Mouse (Mus musculus): ENCODE results near the gene Cux2. TPM values are rescaled to one million over a fixed set of nuclear protein-coding genes. Genes with fewer than 3 reads are reported as not detected.
A peak's percentile ranks its signal among the peaks of the same experiment; 100 is the strongest.

Gene Cux2
- polyA plus RNA-seq, 1 experiment from 2014 or later: 10.1 TPM

GRCm38 (mm10) chr5:121828491-121829432 lies 221.1 kb downstream of the Cux2 start:
- no peaks in the 10 kb centered on the region for H3K27me3 ChIP-seq (replicated peaks)
- WGBS: 26% methylated on average over 82 of the region's 82 CpGs
- peak overlapping the region; percentile 90 for H3K4me2 ChIP-seq
- peak overlapping the region; percentile 47 for H3K4me3 ChIP-seq
- no peak for ATAC-seq (ENCODE audit: insufficient number of reproducible peaks, low FRiP score)
- H3K27ac ChIP-seq (ENCODE audit: poor library complexity, severe bottlenecking): no peak overlapping the region
- H3K4me1 ChIP-seq (replicated peaks): peaks cover 46% of the 10 kb centered on the region
- peak overlapping the region; percentile 26 for H3K9ac ChIP-seq
- no peaks in the 10 kb centered on the region for H3K9me3 ChIP-seq (replicated peaks)
- peaks cover 35% of the 10 kb centered on the region for H3K36me3 ChIP-seq

- Histone ChIP-seq H3K9me3 (replicated peaks) (no peaks in the 10 kb centered on the region), H3K36me3 (peaks cover 44% of the 10 kb centered on the region), H3K9ac (no peak overlapping the region), H3K27me3 (replicated peaks) (no peaks in the 10 kb centered on the region), H3K4me1 (replicated peaks) (peaks cover 46% of the 10 kb centered on the region), H3K27ac (ENCODE audit: poor library complexity, severe bottlenecking) (no peak overlapping the region), H3K4me2 (no peak overlapping the region), H3K4me3 (no peak overlapping the region)
- ATAC-seq (ENCODE audit: insufficient number of reproducible peaks, low FRiP score): no peak
- 85% methylated on average over 4 of the region's 4 CpGs for WGBS
Observed at GRCm38 (mm10) chr5:121827876-121828275, 222.0 kb downstream of the Cux2 start.

DNA sequence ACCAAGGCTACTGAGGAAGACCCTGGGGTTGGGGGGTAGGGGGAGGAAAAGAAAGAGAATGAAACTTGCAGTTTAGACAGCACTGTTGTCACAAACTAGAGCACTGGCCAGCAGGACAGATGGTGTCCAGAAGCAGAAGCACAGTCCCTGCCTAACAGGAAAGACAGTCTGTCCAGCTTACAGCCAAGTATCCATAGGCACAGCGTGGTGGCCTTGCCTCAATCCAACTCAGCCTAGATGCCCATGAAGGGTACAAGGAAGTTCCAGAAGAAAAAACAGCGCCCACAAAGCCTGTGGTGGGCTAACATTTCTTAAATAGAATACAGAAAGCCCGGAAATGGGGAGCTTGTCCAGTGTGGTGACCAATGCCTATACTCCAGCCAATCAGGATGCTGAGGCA lies 224.3 kb downstream of the Cux2 start:
- H3K4me1 ChIP-seq (replicated peaks): peaks cover 51% of the 10 kb centered on the region
- no peak overlapping the region for H3K4me3 ChIP-seq
- no peaks in the 10 kb centered on the region for H3K9me3 ChIP-seq (replicated peaks)
- H3K36me3 ChIP-seq: peaks cover 58% of the 10 kb centered on the region
- WGBS: 88% methylated on average over 3 of the region's 3 CpGs
- no peak for ATAC-seq (ENCODE audit: insufficient number of reproducible peaks, low FRiP score)
- H3K4me2 ChIP-seq: no peak overlapping the region
- no peak overlapping the region for H3K9ac ChIP-seq
- no peaks in the 10 kb centered on the region for H3K27me3 ChIP-seq (replicated peaks)
- H3K27ac ChIP-seq (ENCODE audit: poor library complexity, severe bottlenecking): no peak overlapping the region

GRCm38 (mm10) chr5:121824121-121824520 lies 225.8 kb downstream of the Cux2 start:
- H3K9ac ChIP-seq: peak overlapping the region; percentile 24; the same call in 1 of the 2 replicates
- WGBS: 47% methylated on average over 4 of the region's 4 CpGs

DNA sequence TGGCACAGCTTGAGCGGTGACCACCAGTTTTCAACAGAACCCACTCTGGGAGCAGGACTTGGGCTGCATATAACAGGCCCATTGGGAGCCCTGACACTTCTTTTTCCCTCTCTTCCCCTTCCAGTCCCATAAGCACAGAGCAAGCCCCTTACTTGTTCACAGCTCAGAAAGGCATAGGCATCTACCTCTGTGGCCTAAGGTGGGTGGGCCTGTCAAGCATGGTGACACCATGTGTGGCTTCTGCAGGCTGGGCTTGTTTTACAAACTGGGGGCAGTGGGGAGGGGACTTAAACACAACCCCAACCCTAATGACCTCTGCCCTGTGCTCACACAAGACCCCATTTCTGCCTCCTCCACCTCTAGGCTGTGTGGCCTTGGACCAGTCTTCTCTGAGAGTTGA lies 226.2 kb downstream of the Cux2 start:
- 0 out of 2 replicates have a peak, but pooled peaks have one; percentile 4 for ATAC-seq (ENCODE audit: insufficient number of reproducible peaks, low FRiP score)

More at GRCm38 (mm10) chr5:121824121-121824520, 225.8 kb downstream of the Cux2 start:
- Histone ChIP-seq H3K9me3 (replicated peaks) (no peaks in the 10 kb centered on the region), H3K4me1 (replicated peaks) (peaks cover 63% of the 10 kb centered on the region), H3K4me3 (no peak overlapping the region), H3K27ac (ENCODE audit: poor library complexity, severe bottlenecking) (peak overlapping the region; percentile 63), H3K36me3 (peaks cover 70% of the 10 kb centered on the region), H3K27me3 (replicated peaks) (no peaks in the 10 kb centered on the region), H3K4me2 (no peak overlapping the region)
- peak; percentile 54 for ATAC-seq (ENCODE audit: insufficient number of reproducible peaks, low FRiP score)

GRCm38 (mm10) chr5:121822786-121823505 lies 227.0 kb downstream of the Cux2 start:
- Histone ChIP-seq H3K4me3 (no peak overlapping the region), H3K9me3 (replicated peaks) (no peaks in the 10 kb centered on the region), H3K4me1 (replicated peaks) (peaks cover 53% of the 10 kb centered on the region), H3K4me2 (no peak overlapping the region), H3K36me3 (peaks cover 73% of the 10 kb centered on the region), H3K27me3 (replicated peaks) (no peaks in the 10 kb centered on the region), H3K9ac (no peak overlapping the region; the same call in 1 of the 2 replicates), H3K27ac (ENCODE audit: poor library complexity, severe bottlenecking) (no peak overlapping the region)
- WGBS: 68% methylated on average over 7 of the region's 7 CpGs
- ATAC-seq (ENCODE audit: insufficient number of reproducible peaks, low FRiP score): no peak

More for the DNA sequence above, 226.2 kb downstream of the Cux2 start:
- Histone ChIP-seq H3K27me3 (replicated peaks) (no peaks in the 10 kb centered on the region), H3K36me3 (peaks cover 73% of the 10 kb centered on the region), H3K4me3 (no peak overlapping the region), H3K4me2 (no peak overlapping the region), H3K9ac (no peak overlapping the region), H3K9me3 (replicated peaks) (no peaks in the 10 kb centered on the region), H3K4me1 (replicated peaks) (peaks cover 59% of the 10 kb centered on the region), H3K27ac (ENCODE audit: poor library complexity, severe bottlenecking) (0 out of 2 replicates have a peak overlapping the region, but pooled peaks have one; percentile 63)
- WGBS: 92% methylated on average over 1 of the region's 1 CpGs

GRCm38 (mm10) chr5:121821552-121821951 lies 228.3 kb downstream of the Cux2 start:
- Histone ChIP-seq H3K36me3 (peaks cover 76% of the 10 kb centered on the region), H3K27me3 (replicated peaks) (no peaks in the 10 kb centered on the region), H3K27ac (ENCODE audit: poor library complexity, severe bottlenecking) (no peak overlapping the region), H3K4me3 (no peak overlapping the region), H3K9ac (no peak overlapping the region), H3K4me1 (replicated peaks) (peaks cover 53% of the 10 kb centered on the region), H3K9me3 (replicated peaks) (no peaks in the 10 kb centered on the region), H3K4me2 (no peak overlapping the region)
- 65% methylated on average over 5 of the region's 5 CpGs for WGBS
- no peak for ATAC-seq (ENCODE audit: insufficient number of reproducible peaks, low FRiP score)

- peaks cover 77% of the 10 kb centered on the region for H3K36me3 ChIP-seq
- peaks cover 53% of the 10 kb centered on the region for H3K4me1 ChIP-seq (replicated peaks)
- no peaks in the 10 kb centered on the region for H3K9me3 ChIP-seq (replicated peaks)
- no peak overlapping the region for H3K9ac ChIP-seq
- no peak for ATAC-seq (ENCODE audit: insufficient number of reproducible peaks, low FRiP score)
- WGBS: 82% methylated on average over 5 of the region's 5 CpGs
- H3K4me3 ChIP-seq: no peak overlapping the region
- no peak overlapping the region for H3K4me2 ChIP-seq
- no peaks in the 10 kb centered on the region for H3K27me3 ChIP-seq (replicated peaks)
- H3K27ac ChIP-seq (ENCODE audit: poor library complexity, severe bottlenecking): no peak overlapping the region
Observed at GRCm38 (mm10) chr5:121821116-121821515, 228.8 kb downstream of the Cux2 start.

DNA sequence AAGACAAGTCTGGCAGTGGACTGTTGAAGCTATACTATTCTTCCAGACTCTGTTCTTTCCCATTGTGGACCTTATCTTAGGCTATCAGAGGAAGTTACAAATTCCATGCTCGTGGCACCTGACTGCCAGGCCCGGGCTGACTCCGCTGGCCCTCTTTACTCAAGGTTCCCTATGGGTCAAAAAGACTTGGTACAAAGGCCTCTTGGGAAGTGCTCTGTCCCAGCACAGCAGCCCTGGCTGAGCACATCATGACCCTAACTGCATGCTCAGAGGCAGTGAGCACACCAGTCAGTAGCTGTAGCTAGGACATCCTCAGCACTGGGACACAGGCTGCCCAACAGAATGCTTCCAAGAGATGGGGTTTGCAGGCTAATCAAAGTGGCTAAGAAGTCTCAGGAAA lies 229.2 kb downstream of the Cux2 start:
- Histone ChIP-seq H3K27me3 (replicated peaks) (no peaks in the 10 kb centered on the region), H3K36me3 (peaks cover 81% of the 10 kb centered on the region), H3K4me1 (replicated peaks) (peaks cover 53% of the 10 kb centered on the region), H3K9me3 (replicated peaks) (no peaks in the 10 kb centered on the region), H3K4me3 (no peak overlapping the region), H3K9ac (no peak overlapping the region), H3K27ac (ENCODE audit: poor library complexity, severe bottlenecking) (no peak overlapping the region), H3K4me2 (no peak overlapping the region)
- 49% methylated on average over 3 of the region's 3 CpGs for WGBS
- no peak for ATAC-seq (ENCODE audit: insufficient number of reproducible peaks, low FRiP score)

GRCm38 (mm10) chr5:121820161-121820560 lies 229.7 kb downstream of the Cux2 start:
- no peak for ATAC-seq (ENCODE audit: insufficient number of reproducible peaks, low FRiP score)
- Histone ChIP-seq H3K4me1 (replicated peaks) (peaks cover 53% of the 10 kb centered on the region), H3K27me3 (replicated peaks) (no peaks in the 10 kb centered on the region), H3K4me3 (no peak overlapping the region), H3K4me2 (no peak overlapping the region), H3K27ac (ENCODE audit: poor library complexity, severe bottlenecking) (no peak overlapping the region), H3K9me3 (replicated peaks) (no peaks in the 10 kb centered on the region), H3K36me3 (peaks cover 82% of the 10 kb centered on the region), H3K9ac (no peak overlapping the region)
- 44% methylated on average over 2 of the region's 2 CpGs for WGBS

- Histone ChIP-seq H3K27me3 (replicated peaks) (no peaks in the 10 kb centered on the region), H3K27ac (ENCODE audit: poor library complexity, severe bottlenecking) (0 out of 2 replicates have a peak overlapping the region, but pooled peaks have one; percentile 49), H3K9ac (0 out of 2 replicates have a peak overlapping the region, but pooled peaks have one; percentile 3), H3K9me3 (replicated peaks) (no peaks in the 10 kb centered on the region), H3K36me3 (peaks cover 80% of the 10 kb centered on the region), H3K4me1 (replicated peaks) (peaks cover 51% of the 10 kb centered on the region), H3K4me3 (no peak overlapping the region), H3K4me2 (no peak overlapping the region)
- WGBS: 82% methylated on average over 5 of the region's 5 CpGs
- ATAC-seq (ENCODE audit: insufficient number of reproducible peaks, low FRiP score): no peak
Observed at GRCm38 (mm10) chr5:121819559-121819958, 230.3 kb downstream of the Cux2 start.

All from heart, embryonic 12.5 days (tissue).